Mouse (Mus musculus) heart, postnatal 10 days (tissue): ENCODE results near the gene Dlx1. TPM values are rescaled to one million over a fixed set of nuclear protein-coding genes. Genes with fewer than 3 reads are reported as not detected.

ENCODE experiments used
- DNase-seq, 2 experiments: peaks; one replicate each; pipeline ENCODE4 v3.0.0; 2021
- intact Hi-C: fragments of 180-260 bp; cut with DNase I; formaldehyde crosslinking; loops from one replicate; pipeline ENCODE4 v1.15.1; 2025
- total RNA-seq, 2 experiments: library from RNA; stranded (reverse); gene quantifications; 2 replicates each; pipeline ENCODE4 v1.2.3; 2021

Gene Dlx1
- total RNA-seq, 2 experiments from 2014 or later = 0.48 TPM; not detected in 1

DNA sequence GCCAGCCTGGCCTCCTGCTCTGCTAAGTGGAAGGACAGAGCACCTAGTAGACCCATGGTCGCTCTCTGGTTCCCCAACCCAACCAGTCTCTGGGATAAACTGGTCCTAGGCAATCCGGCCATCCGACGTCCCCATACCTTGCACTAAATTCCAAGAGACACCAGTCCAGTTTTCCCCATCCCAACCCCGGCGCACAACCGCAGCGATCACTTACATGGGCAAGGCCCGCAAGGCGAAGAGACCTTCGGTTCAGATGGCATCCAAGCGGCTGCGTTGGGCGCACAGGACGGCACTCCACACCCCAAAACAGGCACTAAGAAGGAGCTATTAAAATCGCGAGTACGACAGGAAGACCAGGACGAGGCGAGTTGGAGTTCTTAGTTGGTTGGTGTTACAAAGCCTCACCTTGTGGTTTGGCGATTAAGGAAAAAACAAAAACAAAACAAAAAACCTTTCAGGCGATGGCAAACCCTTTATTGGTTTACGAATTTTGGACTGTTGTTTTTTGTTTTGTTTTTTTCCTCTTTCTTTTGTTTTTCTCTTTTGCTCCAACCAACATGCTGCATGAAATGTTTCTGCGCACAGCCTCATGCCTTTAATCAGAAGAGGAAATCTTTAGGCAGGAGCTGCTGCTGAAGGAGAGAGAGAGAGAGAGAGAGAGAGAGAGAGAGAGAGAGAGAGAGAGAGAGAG, 445 bp upstream of the Dlx1 start:
- peak; percentile 23 to 25 for DNase-seq
- intact Hi-C loops = loop anchor here (5.0 kb wide), 1 partner anchor 75 kb away; the partner anchor contains the start of gene Metap1d

DNA sequence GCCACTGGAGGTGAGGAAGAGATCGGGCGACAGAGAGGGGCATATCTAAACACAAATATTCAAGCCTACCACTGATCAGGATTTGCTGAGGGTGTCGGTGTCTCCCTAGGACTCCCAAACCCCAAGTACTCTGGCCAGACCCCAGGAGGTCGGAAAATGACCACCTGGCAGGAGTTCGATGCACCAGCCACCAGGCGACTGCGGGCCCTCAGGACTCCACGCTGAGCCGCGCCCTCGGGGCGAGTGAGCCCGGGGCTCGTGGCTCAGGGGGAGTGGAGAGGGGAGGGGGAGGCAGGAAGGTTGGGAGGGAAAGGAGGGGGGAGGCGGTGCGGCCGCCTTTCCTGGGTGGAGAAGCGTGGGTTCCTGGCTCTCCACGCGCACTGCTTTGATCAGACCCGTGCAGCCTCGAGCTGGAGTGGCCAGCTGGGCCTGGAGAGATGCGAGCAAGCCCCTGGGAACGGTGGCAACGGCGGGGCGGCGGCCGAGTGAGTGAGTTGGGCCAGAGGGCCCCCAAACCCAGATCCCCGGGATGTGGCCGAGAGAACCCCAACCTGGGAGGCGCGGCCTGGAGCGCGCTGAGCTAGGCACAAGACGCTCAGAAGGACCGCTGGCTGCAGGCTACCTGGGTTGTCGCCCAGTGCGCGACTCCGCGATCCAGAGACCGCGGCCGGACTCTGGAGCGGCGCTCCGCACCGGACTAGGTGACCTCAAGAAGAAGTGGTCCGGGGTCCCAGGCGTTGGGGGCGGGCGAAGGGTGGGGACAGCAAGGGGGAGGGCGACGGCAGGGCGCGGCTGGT, 999 bp downstream of the Dlx1 start:
- no peak for DNase-seq
- intact Hi-C loops = loop anchor here (5.0 kb wide), 1 partner anchor 77 kb away; the partner anchor contains the start of gene Metap1d

DNA sequence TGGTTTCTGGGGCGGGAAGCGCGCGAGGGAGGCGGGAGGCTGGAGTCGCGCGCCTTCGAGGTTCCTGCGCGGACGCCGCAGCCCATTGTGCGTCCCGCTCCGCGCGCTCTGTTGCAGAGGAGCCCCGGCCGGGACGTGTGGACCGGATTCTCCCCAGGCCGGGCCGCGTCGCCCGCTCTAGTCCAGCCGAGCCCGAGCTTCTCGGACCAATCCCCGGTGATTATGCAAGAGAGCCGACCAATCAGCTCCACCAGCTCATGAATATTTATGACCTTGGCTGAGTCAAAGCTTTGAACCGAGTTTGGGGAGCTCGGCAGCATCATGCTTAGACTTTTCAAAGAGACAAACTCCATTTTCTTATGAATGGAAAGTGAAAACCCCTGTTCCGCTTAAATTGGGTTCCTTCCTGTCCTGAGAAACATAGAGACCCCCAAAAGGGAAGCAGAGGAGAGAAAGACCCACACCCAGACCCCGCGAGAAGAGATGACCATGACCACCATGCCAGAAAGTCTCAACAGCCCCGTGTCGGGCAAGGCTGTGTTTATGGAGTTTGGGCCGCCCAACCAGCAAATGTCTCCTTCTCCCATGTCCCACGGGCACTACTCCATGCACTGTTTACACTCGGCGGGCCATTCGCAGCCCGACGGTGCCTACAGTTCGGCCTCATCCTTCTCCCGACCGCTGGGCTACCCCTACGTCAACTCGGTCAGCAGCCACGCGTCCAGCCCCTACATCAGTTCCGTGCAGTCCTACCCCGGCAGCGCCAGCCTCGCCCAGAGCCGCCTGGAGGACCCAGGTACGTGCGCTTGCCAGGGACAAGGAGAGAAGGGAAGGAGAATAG, 1.8 kb downstream of the Dlx1 start:
- DNase-seq = peak; percentile 84
- intact Hi-C loops = loop anchor here (2.0 to 5.0 kb wide), 3 partner anchors 15 to 162 kb away; partner anchors contain the start of genes Metap1d and Slc25a12

DNA sequence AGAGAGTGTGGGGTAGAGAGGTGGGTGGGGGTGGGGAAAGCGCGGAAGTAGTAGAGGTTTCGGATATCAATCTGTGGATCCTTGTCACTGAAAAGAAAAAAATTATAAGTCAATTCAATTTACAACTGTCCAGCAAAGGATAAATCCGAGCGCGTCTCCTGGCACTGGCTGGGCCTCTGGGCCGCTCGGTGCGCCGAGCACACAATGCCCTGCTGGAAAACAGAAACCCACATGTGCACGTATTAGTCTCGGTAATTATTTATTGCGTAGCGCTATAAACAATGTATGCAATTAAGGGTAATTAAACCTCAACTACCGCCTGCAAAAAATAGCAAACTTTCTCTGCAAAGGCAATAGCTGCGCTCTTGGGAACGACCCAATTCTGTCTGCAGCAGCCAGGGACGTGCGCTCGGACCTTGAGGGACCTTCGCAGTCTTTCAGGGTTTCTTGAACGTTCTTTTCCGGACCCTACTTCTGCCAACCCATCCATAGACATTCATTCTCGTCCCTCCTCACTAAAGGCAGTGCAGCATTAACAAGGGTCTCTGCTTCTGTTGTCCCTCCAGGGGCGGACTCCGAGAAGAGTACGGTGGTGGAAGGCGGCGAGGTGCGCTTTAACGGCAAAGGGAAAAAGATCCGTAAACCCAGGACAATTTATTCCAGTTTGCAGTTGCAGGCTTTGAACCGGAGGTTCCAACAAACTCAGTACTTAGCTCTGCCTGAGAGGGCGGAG, 2.6 kb downstream of the Dlx1 start:
- peak; percentile 23 to 24 for DNase-seq
- intact Hi-C loops = loop anchor here (2.0 to 5.0 kb wide), 2 partner anchors 14 to 163 kb away; partner anchors contain the start of gene Slc25a12

DNA sequence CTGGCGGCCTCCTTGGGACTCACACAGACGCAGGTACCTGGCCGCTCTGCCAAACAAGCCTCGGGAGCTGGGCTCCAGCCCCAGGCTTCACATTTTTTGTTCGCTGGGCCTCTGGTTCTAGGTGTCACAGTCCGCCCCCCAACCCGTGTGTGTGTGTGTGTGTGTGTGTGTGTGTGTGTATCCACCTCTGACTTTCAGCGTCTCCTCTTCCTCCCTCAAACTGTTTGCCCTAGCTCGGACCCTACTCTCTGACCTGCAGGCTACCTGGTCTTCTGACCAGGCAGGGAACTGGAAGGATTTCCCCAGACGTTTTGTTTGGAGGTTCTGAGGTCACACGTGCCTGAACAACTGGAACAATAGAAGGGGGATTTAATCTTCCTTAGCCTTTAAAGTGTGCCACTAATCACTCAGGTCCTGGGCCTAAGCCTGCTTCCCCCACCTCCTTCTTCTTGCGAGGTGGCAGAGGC, 3.2 kb downstream of the Dlx1 start:
- no peak for DNase-seq
- intact Hi-C loops = loop anchor here (2.0 to 5.0 kb wide), 2 partner anchors 14 to 164 kb away; partner anchors contain the start of gene Slc25a12

DNA sequence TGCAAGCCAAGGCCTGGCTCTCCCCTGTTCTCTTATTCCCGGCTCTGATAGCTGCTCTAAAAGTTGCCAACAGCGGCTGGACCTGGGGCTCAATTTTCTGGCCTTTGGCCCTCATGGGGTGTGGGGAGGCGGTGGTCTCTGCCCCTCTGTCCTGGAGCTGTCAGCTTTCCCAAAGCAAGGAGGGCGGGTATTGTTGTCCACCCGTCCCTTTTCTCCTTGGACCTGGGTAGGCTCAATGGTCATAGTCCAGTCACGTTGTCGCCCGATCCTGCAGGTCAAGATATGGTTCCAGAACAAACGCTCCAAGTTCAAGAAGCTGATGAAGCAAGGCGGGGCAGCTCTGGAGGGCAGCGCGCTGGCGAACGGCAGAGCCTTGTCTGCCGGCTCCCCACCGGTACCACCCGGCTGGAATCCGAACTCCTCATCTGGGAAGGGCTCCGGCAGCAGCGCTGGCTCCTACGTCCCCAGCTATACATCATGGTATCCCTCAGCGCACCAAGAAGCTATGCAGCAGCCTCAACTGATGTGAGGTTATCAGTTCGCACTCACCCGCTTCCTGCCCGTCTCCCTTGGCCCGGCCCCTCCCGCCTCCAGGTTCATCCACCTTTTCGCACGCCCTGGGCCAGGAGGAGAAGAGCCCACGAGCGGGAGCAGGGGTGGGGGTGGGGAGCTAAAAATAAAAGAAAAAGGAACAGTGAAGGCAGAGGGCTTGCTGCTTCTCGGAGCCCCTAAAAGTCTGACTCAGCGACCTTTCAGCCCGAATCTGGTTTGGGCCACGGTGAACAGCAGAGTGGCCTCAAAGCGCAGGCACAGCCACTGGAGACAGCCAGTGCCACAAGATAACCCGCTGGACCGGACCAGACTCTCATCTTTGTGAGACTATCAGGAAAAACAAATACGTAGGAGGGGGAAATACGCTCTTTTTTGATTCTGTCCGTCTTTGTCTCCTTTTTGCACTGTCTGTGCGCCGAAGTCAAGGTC, 4.4 kb downstream of the Dlx1 start:
- DNase-seq = peak; percentile 10 to 19
- intact Hi-C loops = loop anchor here (2.0 to 5.0 kb wide), 2 partner anchors 13 to 165 kb away; partner anchors contain the start of gene Slc25a12

DNA sequence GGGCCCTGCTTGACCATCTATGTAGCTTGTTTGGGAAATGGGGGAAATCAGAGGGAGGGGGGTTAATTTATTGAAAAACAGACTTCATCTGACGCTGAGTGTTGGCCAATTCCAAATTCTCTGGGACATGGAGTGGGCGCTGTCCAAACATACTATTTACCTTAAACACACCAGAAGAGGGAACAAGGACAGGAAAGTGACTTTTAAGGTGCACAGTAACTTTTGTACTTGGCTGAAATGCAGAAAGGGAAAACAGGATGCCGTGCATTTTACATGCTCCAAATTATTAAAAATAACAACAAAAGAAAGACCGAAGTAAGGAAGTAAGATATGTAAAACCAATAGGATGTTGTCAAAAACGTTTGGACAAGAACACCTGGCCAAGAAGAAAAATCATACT, 5.2 kb downstream of the Dlx1 start:
- intact Hi-C loops = loop anchor here (5.0 kb wide), 1 partner anchor 166 kb away; the partner anchor contains the start of gene Slc25a12
- DNase-seq = no peak

DNA sequence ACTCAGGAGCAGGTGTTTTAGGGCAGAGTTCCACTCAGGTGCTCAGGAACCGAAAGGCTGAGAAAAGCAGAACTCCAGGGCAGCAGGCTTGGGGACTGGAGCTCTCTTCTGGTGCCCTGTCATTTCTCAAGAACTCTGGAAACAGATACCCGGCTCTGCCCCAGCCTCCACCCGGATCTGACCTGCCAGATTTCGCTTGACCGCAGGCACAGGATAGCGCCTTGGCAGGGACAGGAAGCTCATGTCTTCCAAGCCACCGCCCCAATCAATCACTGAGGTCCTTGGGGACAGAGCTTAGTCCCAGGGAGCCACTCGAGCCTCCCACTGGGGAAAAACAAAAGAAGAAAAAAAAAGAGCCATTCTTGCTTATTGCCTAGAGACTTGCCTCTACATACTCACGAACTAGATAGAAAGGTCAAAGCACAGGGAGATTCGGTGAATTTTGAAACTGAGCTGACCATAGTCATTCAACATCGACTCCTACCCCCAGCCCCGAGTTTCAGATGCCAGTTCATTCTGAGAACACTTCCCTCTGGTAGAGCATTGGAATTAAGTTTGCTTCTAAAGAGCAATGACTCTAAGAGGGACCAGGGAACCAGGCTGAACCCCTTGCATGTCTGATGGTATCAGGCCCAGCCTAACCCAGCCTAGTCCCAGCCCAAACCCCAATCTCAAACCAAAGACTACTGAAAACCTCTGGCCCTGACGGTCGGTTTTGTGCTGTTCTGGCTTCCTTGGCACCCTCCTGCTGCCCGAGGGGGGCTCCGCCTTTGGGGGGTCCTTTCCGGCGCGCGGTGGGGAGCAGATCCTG, 6.5 kb downstream of the Dlx1 start:
- intact Hi-C loops = loop anchor here (5.0 kb wide), 1 partner anchor 167 kb away; the partner anchor contains the start of gene Slc25a12
- peak; percentile 9 to 11 for DNase-seq

DNA sequence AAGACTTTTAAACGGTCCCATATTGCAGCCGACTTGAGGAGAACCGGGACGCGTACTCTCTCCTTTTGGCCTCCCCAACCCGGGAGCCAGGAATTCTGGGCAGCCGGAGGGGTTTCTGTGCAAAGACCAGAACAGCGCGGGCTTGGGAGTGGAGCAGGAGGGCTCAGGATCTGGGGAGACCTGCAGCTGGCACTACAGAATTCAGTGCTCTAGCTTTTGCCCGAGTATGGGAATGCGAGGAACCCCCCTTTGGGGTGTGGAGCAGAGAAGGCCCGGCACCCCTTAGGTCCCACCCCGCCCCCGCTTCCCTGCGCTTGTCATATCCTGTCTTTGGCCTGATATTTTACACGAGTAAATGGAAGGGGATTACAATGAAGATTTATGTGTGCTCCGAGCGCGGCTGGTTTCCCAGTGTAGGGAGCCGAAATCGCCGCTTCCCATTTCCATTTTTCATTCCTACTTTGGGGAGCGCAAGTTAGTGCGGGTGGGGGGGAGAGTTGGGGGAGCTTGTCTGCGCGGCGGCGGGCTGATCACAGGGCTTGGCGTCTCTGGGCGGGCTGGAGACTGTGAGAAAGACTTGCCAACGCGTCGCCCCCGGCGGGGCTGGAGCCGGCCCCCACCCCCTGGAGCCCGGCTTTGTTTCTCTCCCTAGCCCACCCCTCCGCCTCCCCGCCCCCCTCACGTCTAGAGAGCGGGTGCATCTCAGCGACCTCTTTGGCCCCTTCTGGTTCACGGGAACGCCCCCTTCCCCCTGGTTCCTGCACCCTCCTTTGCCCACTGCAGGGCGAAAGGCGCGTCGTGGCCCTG, 12.9 kb downstream of the Dlx1 start:
- intact Hi-C loops = loop anchor here (5.0 to 10.0 kb wide), 2 partner anchors 316 to 1736 kb away; no protein-coding TSS in a partner anchor

DNA sequence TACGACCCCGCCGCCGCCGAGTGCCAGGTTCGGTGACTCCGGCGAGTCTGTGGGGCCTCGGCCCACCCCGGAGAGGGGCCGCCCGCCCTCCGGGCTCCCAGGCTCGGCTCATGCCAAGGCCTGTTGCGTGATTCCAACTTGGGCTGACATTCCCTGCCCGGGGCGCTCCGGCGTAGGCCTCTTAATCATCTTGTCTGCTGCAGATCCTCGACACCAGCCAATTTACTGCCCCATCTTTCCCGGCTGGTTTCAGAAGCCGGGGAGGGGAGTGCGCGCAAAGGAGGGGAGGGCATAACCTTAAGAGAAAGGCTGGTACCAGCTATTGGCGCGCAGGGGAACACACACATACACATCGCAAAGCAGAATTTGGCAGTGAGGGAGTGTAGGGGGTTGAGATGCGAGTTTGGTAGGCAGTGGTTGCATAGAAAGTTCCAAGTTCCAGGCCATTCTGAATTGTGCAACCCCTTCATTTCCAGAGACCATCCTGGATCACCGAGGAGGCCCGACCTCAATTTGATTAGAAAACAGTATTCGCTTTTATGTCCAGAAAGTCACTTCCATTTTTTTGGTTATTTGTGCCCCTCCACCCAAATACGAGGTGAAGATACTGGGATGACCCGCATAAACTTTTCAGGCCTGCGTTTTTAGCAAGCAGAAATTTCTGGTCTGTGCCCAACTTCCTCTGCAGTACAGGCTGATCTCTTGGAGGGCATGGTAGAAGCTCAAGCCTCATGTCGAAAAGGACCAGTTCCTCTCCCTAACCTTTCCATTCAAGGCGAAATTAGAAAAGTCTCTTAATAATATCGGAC, 13.7 kb downstream of the Dlx1 start:
- intact Hi-C loops = loop anchor here (5.0 to 10.0 kb wide), 2 partner anchors 317 to 1736 kb away; no protein-coding TSS in a partner anchor
- peak in 1 of 2 experiments; percentile 19 for DNase-seq

More for the DNA sequence above, 12.9 kb downstream of the Dlx1 start:
- peak in 1 of 2 experiments; percentile 27 for DNase-seq

DNA sequence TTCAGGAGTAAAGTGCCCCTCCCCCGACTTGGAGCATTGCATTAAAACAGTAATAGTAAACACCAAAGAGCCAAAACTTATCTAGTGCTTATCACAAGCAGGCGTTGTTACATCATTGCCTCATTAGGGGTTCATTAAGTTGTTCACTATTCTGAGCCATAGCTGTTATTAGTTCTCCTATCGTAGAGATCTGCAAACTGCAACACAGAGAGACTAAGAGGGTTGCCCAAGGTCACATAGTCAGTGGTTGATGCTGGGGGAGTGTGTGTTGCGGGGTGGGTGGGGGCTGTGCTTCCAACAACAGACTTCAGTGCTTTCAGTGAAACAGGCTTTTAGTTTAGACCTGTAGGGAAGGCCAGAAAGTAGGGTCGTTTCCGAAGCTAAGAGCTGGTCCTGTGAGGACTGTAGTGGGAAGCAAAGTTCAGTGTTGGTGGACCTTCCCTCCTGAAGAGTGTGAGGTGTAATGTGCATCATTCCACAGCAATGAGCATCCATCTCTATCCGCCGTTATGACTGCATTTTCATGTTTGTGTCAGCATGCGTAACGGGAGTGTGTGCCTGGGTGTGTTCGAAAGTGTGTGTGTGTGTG, 14.4 kb downstream of the Dlx1 start:
- intact Hi-C loops = loop anchor here (5.0 to 10.0 kb wide), 2 partner anchors 318 to 1735 kb away; no protein-coding TSS in a partner anchor
- DNase-seq = peak in 1 of 2 experiments; percentile 12

DNA sequence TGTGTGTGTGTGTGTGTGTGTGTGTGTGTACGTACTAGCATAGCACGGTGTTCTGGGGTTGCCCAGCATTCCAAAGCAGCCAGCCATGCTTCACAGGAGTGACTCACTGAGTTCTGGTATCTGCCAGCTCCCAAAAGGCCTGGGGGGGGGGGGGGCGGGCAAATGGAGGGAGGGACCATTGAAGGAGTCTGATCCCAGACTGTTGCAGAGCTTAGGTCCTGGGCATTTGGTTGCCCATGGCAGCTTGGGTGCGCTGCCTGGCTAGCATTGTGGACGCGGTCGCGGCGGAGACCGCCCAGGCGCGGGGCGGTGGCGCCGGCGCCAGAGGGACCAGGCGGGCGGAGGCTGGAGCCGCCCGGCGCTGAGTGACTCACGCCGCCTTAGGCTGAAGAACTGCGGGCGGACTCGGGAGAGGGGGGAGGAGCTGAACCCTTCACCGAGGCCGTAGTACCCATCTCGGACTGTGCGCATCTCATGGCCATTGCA, 14.9 kb downstream of the Dlx1 start:
- intact Hi-C loops = loop anchor here (5.0 to 10.0 kb wide), 2 partner anchors 318 to 1734 kb away; no protein-coding TSS in a partner anchor
- peak; percentile 40 to 48 for DNase-seq

DNA sequence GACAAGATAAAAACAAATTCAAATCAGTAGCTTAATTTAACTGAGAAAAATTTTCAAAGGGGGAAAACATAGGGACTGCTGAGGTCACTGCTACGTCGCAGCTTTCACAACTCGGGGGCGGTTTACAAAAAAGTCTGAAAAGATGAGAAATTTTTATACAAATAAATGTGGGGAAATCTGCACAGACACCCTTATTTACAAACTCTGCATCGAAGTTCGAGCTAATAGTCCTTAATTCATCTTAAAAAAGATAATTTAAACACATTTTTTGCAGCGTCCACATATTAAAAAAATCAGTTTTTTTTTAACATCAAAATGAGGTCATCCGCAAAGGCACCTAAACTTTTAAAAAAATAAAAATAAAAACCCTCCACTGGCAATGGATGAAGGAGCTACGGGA, 15.6 kb downstream of the Dlx1 start:
- peak in 1 of 2 experiments; percentile 15 for DNase-seq
- intact Hi-C loops = loop anchor here (5.0 to 10.0 kb wide), 2 partner anchors 319 to 1734 kb away; no protein-coding TSS in a partner anchor

DNA sequence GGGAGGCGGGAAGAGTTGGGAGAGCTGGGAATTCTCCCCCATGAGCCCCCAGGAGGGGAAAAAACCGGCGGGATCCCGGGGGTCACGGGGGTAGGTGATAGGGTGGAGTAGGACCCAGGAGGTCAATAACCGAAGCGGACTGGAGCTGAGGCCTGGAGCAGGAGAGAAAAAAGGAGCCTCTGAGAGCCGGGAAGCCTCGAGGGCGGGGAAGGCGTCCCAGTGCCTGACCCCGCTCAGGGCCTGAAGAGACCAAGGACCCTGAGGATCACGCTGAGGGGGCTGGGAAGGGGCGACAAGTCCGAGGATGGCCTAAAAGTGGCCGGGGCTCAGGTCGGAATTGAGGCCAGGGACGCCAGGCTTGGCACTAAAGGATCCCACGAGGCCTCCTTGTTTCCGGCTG, 16.0 kb downstream of the Dlx1 start:
- intact Hi-C loops = loop anchor here (2.0 to 10.0 kb wide), 3 partner anchors 13 to 1733 kb away; no protein-coding TSS in a partner anchor
- DNase-seq = peak in 1 of 2 experiments; percentile 23
